ENCODE assay signal across 18 mouse cellular contexts in the genomic region with DNA sequence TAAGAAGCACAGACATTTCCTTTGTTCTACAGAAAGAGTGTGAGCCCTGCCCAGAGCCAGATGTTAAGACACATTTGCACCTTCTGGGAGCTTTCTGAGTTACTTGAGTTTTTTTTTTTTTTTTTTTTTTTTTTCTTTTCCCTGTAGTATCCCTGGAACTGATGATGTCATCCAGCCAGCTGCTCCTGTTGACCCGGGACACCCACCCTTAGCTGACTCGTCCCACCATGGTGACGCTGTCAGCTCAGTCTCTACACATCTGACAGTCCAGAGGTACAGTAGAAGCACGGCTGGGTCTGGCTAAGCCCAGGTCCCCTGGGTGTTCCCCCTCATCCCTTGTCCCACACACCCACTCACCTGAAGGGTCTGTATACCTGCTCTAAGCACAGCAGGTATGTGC.
A peak's percentile ranks its signal among the peaks of the same experiment; 100 is the strongest.
DNase-seq lines count a peak whose midpoint lies in the region; ATAC-seq lines count a peak whose summit lies in the region.
"Had no signal": no experiment of that assay in that cellular context is flagged by ENCODE, and none has a peak within 500 bp of the region (broad histone marks: within the 10 kb centered on the region; RNA-seq: fewer than 3 reads in every experiment).

No protein-coding gene starts in this region.

- H3K4me2 ChIP-seq in heart, embryonic 12.5 days = no peak overlapping the region
- no peak overlapping the region for H3K4me2 ChIP-seq in heart, embryonic 11.5 days
- H3K4me2 ChIP-seq in midbrain, embryonic 14.5 days (ENCODE audit: low read length) = no peak overlapping the region
- H3K4me2 ChIP-seq in embryonic facial prominence, embryonic 12.5 days (replicated peaks) = no peak overlapping the region
- H3K4me2 ChIP-seq: embryonic facial prominence, embryonic 15.5 days; hindbrain, embryonic 13.5 days; limb, embryonic 12.5 days; liver, embryonic 15.5 days; midbrain, embryonic 13.5 days had no signal

- ATAC-seq in heart, embryonic 12.5 days (ENCODE audit: insufficient number of reproducible peaks, low FRiP score) = 0 out of 2 replicates have a peak, but pooled peaks have one; percentile 20
- ATAC-seq in heart, embryonic 11.5 days (replicated peaks; ENCODE audit: insufficient number of reproducible peaks, low FRiP score, low TSS enrichment) = no peak
- ATAC-seq in midbrain, embryonic 14.5 days (ENCODE audit: low FRiP score, low TSS enrichment) = no peak
- ATAC-seq in embryonic facial prominence, embryonic 12.5 days (ENCODE audit: insufficient number of reproducible peaks, insufficient read depth, low FRiP score, low TSS enrichment) = peak; percentile 62; the same call in 1 of the 2 replicates
- ATAC-seq: inflammation-experienced regulatory T-cells, adult 6 months; lung, postnatal 0 days; midbrain, embryonic 13.5 days had no signal

- no peak for DNase-seq in midbrain, embryonic 10.5 days (ENCODE audit: low spot score)
- no peak for DNase-seq in midbrain, embryonic 14.5 days
- DNase-seq in lung, postnatal 14 days = no peak
- DNase-seq in embryo, embryonic 10 days (ENCODE audit: low spot score) = no peak
- DNase-seq: adrenal gland, adult 8-10 months; cerebellum, adult 9-11 months; kidney, postnatal 36 days; thymus, adult 2 months had no signal

- H3K27me3 ChIP-seq in heart, embryonic 12.5 days (replicated peaks) = no peaks in the 10 kb centered on the region
- H3K27me3 ChIP-seq in heart, embryonic 11.5 days (ENCODE audit: control insufficient read depth, insufficient read depth, low read length) = no peaks in the 10 kb centered on the region
- no peaks in the 10 kb centered on the region for H3K27me3 ChIP-seq in midbrain, embryonic 10.5 days (ENCODE audit: low read depth, poor library complexity, severe bottlenecking)
- H3K27me3 ChIP-seq in midbrain, embryonic 14.5 days (ENCODE audit: control insufficient read depth, insufficient read depth, low read length) = no peaks in the 10 kb centered on the region
- no peaks in the 10 kb centered on the region for H3K27me3 ChIP-seq in embryonic facial prominence, embryonic 12.5 days
- H3K27me3 ChIP-seq: embryonic facial prominence, embryonic 15.5 days; hindbrain, embryonic 13.5 days; limb, embryonic 12.5 days; liver, embryonic 15.5 days; midbrain, embryonic 13.5 days had no signal

- H3K4me1 ChIP-seq in heart, embryonic 12.5 days (replicated peaks) = peaks cover 49% of the 10 kb centered on the region
- H3K4me1 ChIP-seq in heart, embryonic 11.5 days (ENCODE audit: control insufficient read depth, insufficient read depth, low read length) = peaks cover 19% of the 10 kb centered on the region
- peaks cover 15% of the 10 kb centered on the region for H3K4me1 ChIP-seq in midbrain, embryonic 10.5 days
- H3K4me1 ChIP-seq in midbrain, embryonic 14.5 days (ENCODE audit: control insufficient read depth, insufficient read depth, low read length) = no peaks in the 10 kb centered on the region
- peaks cover 8% of the 10 kb centered on the region; the same call in 1 of the 2 replicates for H3K4me1 ChIP-seq in embryonic facial prominence, embryonic 12.5 days
- H3K4me1 ChIP-seq: liver, embryonic 15.5 days had no signal

- H3K4me3 ChIP-seq in heart, embryonic 12.5 days = no peak overlapping the region
- H3K4me3 ChIP-seq in heart, embryonic 11.5 days (ENCODE audit: low read depth, low read length) = no peak overlapping the region
- H3K4me3 ChIP-seq in midbrain, embryonic 10.5 days = no peak overlapping the region
- H3K4me3 ChIP-seq in midbrain, embryonic 14.5 days (replicated peaks; ENCODE audit: low read depth, low read length) = no peak overlapping the region
- H3K4me3 ChIP-seq in embryonic facial prominence, embryonic 12.5 days = no peak overlapping the region
- H3K4me3 ChIP-seq: embryonic facial prominence, embryonic 15.5 days; hindbrain, embryonic 13.5 days; limb, embryonic 12.5 days; liver, embryonic 15.5 days; midbrain, embryonic 13.5 days had no signal

- H3K36me3 ChIP-seq in heart, embryonic 12.5 days = peaks cover 31% of the 10 kb centered on the region
- H3K36me3 ChIP-seq in heart, embryonic 11.5 days (ENCODE audit: control insufficient read depth, insufficient read depth, low read length) = peaks cover 12% of the 10 kb centered on the region
- peaks cover 30% of the 10 kb centered on the region for H3K36me3 ChIP-seq in midbrain, embryonic 10.5 days
- no peaks in the 10 kb centered on the region for H3K36me3 ChIP-seq in midbrain, embryonic 14.5 days (ENCODE audit: control insufficient read depth, insufficient read depth, low read length)
- H3K36me3 ChIP-seq in embryonic facial prominence, embryonic 12.5 days = peaks cover 22% of the 10 kb centered on the region
- H3K36me3 ChIP-seq: liver, embryonic 15.5 days had no signal

- no peak overlapping the region for H3K9ac ChIP-seq in heart, embryonic 12.5 days
- no peak overlapping the region for H3K9ac ChIP-seq in heart, embryonic 11.5 days (ENCODE audit: low read depth, low read length)
- no peak overlapping the region for H3K9ac ChIP-seq in midbrain, embryonic 14.5 days (replicated peaks; ENCODE audit: low read length)
- no peak overlapping the region for H3K9ac ChIP-seq in embryonic facial prominence, embryonic 12.5 days
- H3K9ac ChIP-seq: embryonic facial prominence, embryonic 15.5 days; hindbrain, embryonic 13.5 days; limb, embryonic 12.5 days; liver, embryonic 15.5 days; midbrain, embryonic 13.5 days had no signal

- H3K27ac ChIP-seq in heart, embryonic 12.5 days (ENCODE audit: poor library complexity, severe bottlenecking) = no peak overlapping the region
- H3K27ac ChIP-seq in heart, embryonic 11.5 days (ENCODE audit: low read depth, low read length) = no peak overlapping the region
- H3K27ac ChIP-seq in midbrain, embryonic 10.5 days (replicated peaks) = peak overlapping the region; percentile 66
- no peak overlapping the region for H3K27ac ChIP-seq in midbrain, embryonic 14.5 days (replicated peaks; ENCODE audit: low read depth, low read length)
- H3K27ac ChIP-seq in embryonic facial prominence, embryonic 12.5 days = no peak overlapping the region
- H3K27ac ChIP-seq: embryonic facial prominence, embryonic 15.5 days; limb, embryonic 12.5 days; liver, embryonic 15.5 days; midbrain, embryonic 13.5 days had no signal

- peaks cover 23% of the 10 kb centered on the region for H3K9me3 ChIP-seq in heart, embryonic 12.5 days (replicated peaks)
- no peaks in the 10 kb centered on the region for H3K9me3 ChIP-seq in heart, embryonic 11.5 days (replicated peaks; ENCODE audit: control insufficient read depth, low read length)
- peaks cover 8% of the 10 kb centered on the region; the same call in 1 of the 2 replicates for H3K9me3 ChIP-seq in midbrain, embryonic 10.5 days (replicated peaks)
- H3K9me3 ChIP-seq in midbrain, embryonic 14.5 days (ENCODE audit: control insufficient read depth, low read length) = no peaks in the 10 kb centered on the region
- 0 out of 2 replicates have a peak, but pooled peaks cover 4% of the 10 kb centered on the region for H3K9me3 ChIP-seq in embryonic facial prominence, embryonic 12.5 days
- H3K9me3 ChIP-seq: embryonic facial prominence, embryonic 15.5 days; liver, embryonic 15.5 days had no signal

- 50% methylated on average over 4 of the region's 4 CpGs for WGBS in heart, embryonic 12.5 days
- 55% methylated on average over 4 of the region's 4 CpGs for WGBS in heart, embryonic 11.5 days (ENCODE audit: insufficient replicate concordance)
- WGBS in midbrain, embryonic 10.5 days = 80% methylated on average over 4 of the region's 4 CpGs
- WGBS in midbrain, embryonic 14.5 days = 58% methylated on average over 4 of the region's 4 CpGs
- WGBS in embryonic facial prominence, embryonic 12.5 days = 54% methylated on average over 4 of the region's 4 CpGs

Comparison
In these comparisons a context has a peak if more than half of its experiments do, and no peak if none do; other contexts are left out.
1. ATAC-seq: peak in heart, embryonic 12.5 days (single experiment) and embryonic facial prominence, embryonic 12.5 days (single experiment); none in heart, embryonic 11.5 days (single experiment) and midbrain, embryonic 14.5 days (single experiment).